Mouse (Mus musculus) lung, postnatal 25 days (tissue): ENCODE measurements around the gene Syt14.

Experiments used
- DNase-seq: peaks from one replicate; pipeline ENCODE4 v3.0.0; 2022; ENCODE audit warnings: low spot score

Syt14 gene

DNA sequence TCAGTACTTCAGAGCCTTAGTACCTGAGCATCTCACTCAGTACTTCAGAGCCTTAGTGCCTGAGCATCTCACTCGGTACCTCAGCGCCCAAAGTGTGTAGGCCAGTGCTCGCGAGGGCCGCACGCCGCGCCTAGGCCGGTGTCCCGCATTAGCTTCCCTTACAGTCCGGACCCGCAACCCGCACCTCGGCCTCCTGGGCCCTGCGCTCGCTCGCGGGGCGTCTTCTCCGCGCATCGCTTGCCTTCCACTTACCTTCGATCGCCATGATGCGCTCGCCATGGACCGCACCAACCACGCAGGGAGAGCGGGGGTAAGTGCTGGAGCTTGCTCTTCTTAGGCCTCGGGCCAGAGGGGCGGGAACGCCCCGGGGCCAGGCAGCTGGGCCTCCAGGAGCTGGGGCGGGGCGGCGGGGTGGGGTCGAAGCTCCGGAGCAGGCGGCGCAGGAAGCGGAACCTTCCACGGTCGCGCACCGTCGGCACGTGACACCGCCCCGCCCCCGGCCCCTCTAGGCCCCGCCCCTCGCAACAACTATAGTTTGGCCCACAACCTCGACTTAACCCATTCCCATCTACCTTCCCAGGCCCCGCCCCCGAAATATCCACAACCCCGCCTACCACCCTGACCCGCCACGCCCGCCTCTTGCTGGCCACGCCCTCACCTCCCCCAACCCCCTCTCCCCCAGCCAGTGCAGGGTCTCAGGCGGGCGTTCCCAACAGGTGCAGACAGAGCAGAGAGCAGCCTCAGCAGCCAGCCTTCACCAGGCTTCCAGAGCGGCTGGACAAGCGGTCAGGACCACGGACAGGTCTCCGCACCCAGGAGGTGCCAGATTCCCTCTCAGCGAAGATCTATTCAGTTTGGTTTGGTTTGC lies at the start of gene Syt14:
Gene Syt14, minus strand, starts transcription at position 405 of the 868 bp plus-strand sequence.
- DNase-seq, result peak; percentile 28

DNA sequence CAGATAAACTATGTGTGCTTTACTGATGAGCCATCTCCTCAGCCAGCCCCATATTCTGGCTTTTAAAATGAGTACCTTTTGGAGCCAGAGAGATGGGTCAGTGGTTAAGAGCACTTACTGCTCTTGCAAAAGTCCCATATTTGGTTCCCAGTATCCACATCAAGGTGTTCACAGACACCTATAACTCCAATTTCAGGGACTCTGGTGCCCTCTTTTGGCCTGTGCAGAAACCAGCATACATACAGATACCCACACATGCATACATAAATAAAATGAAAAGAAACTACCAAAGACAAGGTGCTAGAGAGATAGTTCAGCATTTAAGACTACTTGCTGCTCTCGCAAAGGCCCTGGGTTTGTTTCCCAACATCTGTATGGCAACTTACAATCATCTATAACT lies 48.4 kb upstream of the Syt14 start:
- no peak for DNase-seq

- DNase-seq, result no peak
Observed at GRCm38 (mm10) chr1:193083051-193083450, 47.5 kb upstream of the Syt14 start.

DNA sequence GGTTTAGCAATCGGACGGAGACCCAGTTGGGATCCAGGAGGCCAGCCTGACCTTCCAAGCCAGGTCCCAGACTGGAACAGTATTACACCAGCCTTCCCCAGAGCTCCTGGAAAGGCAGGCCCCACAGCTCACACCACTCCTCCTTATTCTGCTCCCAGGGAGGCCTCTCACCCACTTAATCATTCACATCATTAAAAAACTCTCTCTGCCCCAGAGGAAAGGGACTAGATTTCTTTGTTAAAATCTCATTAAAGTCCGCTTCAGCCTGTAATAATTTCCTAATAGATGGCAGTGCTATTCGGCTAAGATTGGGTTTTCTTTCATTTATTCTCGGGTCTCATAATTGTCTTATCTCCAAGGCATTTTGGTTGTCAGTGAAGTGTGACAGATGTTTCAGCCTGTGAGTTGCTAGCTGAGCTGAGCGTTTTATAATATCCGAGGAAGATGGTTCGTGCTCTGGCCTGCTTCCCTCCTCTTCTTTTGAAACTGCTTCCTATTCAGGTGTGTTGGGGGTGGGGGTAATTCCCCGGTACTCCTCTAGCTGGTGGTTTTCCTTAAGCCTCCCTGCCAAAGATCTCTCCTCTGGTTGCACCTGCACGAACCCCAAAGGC lies 46.8 kb upstream of the Syt14 start:
- DNase-seq, result no peak

- no peak for DNase-seq
Observed at GRCm38 (mm10) chr1:193062618-193063017, 27.0 kb upstream of the Syt14 start.

GRCm38 (mm10) chr1:193060167-193060566 lies 24.6 kb upstream of the Syt14 start:
- no peak for DNase-seq

DNA sequence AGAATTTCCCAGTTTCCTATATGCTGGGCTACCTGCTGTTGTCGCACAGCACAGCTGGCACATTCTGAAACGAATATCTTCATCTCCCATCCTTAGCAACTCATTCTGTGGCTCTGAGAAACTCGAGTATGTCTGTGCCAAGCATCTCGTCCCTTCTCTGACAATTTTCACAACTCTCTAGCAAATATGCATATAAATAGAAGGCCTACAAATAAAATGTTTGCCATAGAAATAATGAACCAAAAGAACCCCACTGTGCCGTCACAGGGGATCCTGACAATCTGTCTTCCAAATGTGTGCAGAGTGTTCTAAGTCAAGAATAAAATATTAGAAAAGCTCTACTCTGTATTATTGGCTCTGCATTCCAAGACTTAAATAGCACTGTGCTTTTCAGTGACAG lies 24.0 kb upstream of the Syt14 start:
- no peak for DNase-seq

DNA sequence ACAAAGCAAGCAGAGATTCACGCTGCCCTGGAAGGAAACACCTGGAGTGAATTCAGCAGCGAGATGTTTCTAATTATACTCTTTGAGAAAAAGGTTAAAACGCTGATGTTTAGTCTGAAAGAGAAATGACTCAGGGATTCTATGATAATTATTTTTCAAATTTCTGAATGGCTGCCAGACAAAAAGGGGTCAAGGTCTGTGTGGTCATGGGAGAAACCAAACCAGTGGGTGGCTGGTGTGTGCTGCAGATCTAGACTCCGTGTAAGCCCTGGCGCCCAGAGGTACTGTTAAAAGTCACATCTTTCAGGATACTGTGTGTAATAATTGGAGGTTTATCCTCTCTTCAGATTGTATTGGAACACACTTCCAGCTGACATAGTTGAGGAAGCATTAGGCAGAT lies 18.8 kb upstream of the Syt14 start:
- no peak for DNase-seq

DNA sequence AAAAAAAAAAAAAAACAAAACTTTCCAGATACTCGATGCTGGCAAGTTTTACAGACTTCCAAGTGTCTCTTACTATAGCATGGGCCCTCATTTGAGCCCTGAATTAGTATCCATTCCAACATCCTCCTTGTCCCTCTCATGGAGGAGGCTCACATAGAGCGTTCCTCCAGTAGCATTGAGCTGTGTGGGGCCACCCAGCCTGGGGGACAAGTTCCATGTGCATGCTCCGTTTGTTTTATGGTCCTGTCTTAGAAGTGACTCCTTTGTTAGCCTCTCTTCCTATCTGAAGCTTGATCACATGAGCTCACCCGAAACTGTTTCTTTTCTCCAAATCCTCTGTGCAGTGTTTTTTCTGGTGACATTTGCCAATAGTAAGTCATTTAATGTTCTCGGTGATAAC lies 17.5 kb upstream of the Syt14 start:
- no peak for DNase-seq

- no peak for DNase-seq
Observed at GRCm38 (mm10) chr1:193047616-193048015, 12.0 kb upstream of the Syt14 start.

DNA sequence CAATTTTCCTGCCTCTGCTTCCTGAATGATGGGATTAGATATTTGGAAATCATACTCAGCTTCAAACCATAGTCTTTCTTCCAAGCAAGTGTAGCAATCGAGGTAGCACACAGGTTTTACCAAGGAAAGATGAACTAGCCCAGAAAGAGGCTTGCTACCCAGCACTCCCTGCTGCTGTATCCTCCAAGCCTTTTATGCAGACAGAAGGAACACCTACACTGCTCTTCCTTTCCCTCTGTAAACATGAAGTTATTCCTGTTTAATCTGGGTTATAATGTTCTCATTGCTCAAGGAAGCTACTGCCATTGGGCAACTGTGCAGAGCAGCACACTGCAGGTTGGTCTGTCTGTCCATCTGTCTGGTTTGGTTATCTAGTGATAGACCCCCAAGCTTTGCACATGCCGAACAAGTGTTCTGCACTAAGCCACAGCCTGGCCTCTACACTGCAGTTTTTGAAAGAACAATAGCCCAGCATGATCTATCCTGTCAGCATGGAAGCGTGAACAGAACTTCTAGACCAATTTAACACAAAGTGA lies 7.3 kb upstream of the Syt14 start:
- DNase-seq, result no peak

DNA sequence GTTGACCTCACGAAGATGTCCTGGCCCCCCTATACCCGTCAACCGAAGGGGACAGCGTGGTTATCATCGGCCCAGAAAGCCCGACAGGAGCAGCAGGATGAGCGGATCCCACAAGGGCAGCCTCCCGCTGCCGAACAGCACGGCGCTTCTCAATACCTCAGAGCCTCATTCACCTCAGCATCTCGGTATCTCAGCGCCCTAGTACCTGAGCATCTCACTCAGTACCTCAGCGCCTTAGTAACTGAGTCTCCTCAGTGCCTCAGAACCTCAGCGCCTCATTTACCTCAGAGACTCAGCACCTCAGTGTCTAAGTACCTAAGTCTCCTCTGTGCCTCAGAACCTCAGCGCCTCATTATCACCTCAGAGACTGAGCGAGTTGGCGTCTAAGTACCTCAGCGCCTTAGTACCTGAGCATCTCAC lies 614 bp downstream of the Syt14 start:
- DNase-seq, result no peak

- no peak for DNase-seq
Observed at GRCm38 (mm10) chr1:193024311-193024710, 11.3 kb downstream of the Syt14 start.

- no peak for DNase-seq
Observed at GRCm38 (mm10) chr1:193012351-193012750, 23.2 kb downstream of the Syt14 start.

GRCm38 (mm10) chr1:193011000-193011769 lies 24.4 kb downstream of the Syt14 start:
- no peak for DNase-seq

- DNase-seq, result no peak
Observed at GRCm38 (mm10) chr1:193004581-193004980, 31.0 kb downstream of the Syt14 start.

DNA sequence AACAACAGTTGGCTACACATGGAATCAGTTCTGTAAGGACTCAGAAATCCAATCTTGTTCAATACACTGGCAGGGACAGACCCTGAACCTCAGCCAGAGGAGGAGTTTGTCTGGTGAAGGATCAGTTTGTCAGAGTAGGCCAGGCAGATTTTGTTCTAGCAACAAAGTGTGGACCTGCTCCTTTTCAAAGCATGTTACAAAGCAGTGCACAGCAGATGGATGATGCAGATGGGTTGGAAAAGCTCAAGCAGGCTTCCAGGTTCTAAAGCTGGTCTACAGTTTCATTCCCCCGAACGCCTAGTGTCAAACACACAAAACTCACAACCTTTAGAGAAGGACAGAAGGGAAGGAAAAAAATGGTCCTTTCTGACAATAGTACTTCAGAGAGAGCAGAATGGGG lies 31.6 kb downstream of the Syt14 start:
- no peak for DNase-seq

- no peak for DNase-seq
Observed at GRCm38 (mm10) chr1:193002307-193002706, 33.3 kb downstream of the Syt14 start.

DNA sequence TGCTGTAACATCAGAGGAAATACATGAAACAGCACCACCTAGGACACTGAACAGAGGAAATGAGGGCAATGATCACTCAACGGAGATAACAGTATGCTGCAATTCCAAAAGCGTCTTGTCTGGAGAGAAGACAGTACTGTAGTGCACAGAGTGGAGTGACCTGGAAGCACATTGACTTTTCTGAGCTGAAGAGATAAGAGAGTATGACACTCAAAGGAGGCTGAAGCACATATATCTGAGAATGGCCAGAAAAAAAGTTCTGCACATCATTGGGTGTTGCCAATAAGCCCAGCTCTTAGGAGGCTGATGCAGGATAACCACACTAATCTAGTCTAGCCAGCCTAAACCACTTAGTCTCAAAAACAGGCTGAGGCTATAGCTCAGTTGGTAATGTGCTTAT lies 34.0 kb downstream of the Syt14 start:
- no peak for DNase-seq

DNA sequence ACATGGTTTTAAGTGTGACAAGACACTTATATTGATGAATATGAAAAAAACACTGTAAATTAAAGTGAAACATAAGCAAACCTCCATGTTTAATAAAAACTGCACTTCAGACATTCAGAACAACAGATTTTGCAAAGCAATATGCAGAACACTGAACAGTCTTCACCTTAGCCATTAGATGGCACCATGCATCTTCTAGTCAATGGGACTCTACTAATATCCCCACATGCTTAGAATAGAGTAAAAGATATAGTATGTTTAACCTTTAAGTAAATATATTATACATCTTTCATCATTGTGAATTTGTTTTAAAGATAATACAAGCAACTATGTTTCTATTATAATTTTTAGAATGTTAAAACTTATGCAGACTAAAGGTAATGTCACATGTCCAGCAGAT lies 34.7 kb downstream of the Syt14 start:
- no peak for DNase-seq

- DNase-seq, result no peak
Observed at GRCm38 (mm10) chr1:192994179-192994873, 41.2 kb downstream of the Syt14 start.

DNA sequence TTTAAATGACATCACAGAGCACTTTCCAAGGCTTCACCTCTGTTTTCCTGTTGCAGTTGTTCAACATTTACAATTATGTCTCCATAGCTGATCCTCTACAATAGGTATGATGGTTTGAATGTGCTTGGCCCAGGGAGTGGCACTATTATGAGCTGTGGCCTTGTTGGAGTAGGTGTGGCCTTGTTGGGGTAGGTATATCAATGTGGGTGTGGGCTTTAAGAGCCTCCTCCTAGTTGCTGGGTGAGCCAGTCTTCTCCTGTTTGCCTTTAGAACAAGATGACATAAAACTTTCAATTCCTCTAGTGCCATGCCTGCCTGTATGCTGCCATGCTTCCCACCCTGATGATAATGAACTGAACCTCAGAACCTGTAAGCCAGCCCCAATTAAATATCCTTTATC lies 42.1 kb downstream of the Syt14 start:
- no peak for DNase-seq
